Mouse (Mus musculus): ENCODE results near the gene Pknox1. TPM values are rescaled to one million over a fixed set of nuclear protein-coding genes. Genes with fewer than 3 reads are reported as not detected.

Gene Pknox1
- polyA plus RNA-seq, 1 experiment from 2014 or later: 27.8 TPM

GRCm38 (mm10) chr17:31636277-31636941, 71.9 kb downstream of the Pknox1 start:
- H3K27me3 ChIP-seq: peaks cover 23% of the 10 kb centered on the region

GRCm38 (mm10) chr17:31636942-31637811, 72.6 kb downstream of the Pknox1 start, which contains the start of gene Cbs:
Gene Cbs, minus strand, starts transcription at chr17:31637238.
- Histone ChIP-seq H3K9me3 (no peaks in the 10 kb centered on the region), H3K27me3 (peaks cover 23% of the 10 kb centered on the region), H3K4me2 (peak within 1 kb of the TSS; percentile 97), H3K27ac (0 out of 2 replicates have a peak within 1 kb of the TSS, but pooled peaks have one; percentile 48), H3K9ac (peak within 1 kb of the TSS; percentile 68), H3K4me3 (peak within 1 kb of the TSS; percentile 55), H3K36me3 (no peaks in the 10 kb centered on the region), H3K4me1 (peaks cover 16% of the 10 kb centered on the region)
- peak; percentile 82 for ATAC-seq (ENCODE audit: insufficient number of reproducible peaks, insufficient read depth, low FRiP score, low TSS enrichment, low read depth)
- 2% methylated on average over 61 of the region's 61 CpGs for WGBS

More at GRCm38 (mm10) chr17:31636277-31636941, 71.9 kb downstream of the Pknox1 start:
- peak overlapping the region; percentile 55 for H3K4me3 ChIP-seq
- peak overlapping the region; percentile 97 for H3K4me2 ChIP-seq
- 3% methylated on average over 45 of the region's 45 CpGs for WGBS
- no peaks in the 10 kb centered on the region for H3K9me3 ChIP-seq
- ATAC-seq (ENCODE audit: insufficient number of reproducible peaks, insufficient read depth, low FRiP score, low TSS enrichment, low read depth): peak; percentile 27; the same call in 1 of the 2 replicates
- peaks cover 16% of the 10 kb centered on the region for H3K4me1 ChIP-seq
- H3K36me3 ChIP-seq: no peaks in the 10 kb centered on the region
- H3K9ac ChIP-seq: peak overlapping the region; percentile 68
- H3K27ac ChIP-seq: no peak overlapping the region

GRCm38 (mm10) chr17:31637866-31638570, 73.5 kb downstream of the Pknox1 start:
- Histone ChIP-seq H3K27ac (no peak overlapping the region), H3K27me3 (peaks cover 23% of the 10 kb centered on the region), H3K9me3 (no peaks in the 10 kb centered on the region), H3K4me2 (peak overlapping the region; percentile 97), H3K4me1 (peaks cover 16% of the 10 kb centered on the region), H3K4me3 (peak overlapping the region; percentile 55; the same call in 1 of the 2 replicates), H3K36me3 (no peaks in the 10 kb centered on the region), H3K9ac (no peak overlapping the region)
- no peak for ATAC-seq (ENCODE audit: insufficient number of reproducible peaks, insufficient read depth, low FRiP score, low TSS enrichment, low read depth)
- WGBS: 53% methylated on average over 9 of the region's 9 CpGs

DNA sequence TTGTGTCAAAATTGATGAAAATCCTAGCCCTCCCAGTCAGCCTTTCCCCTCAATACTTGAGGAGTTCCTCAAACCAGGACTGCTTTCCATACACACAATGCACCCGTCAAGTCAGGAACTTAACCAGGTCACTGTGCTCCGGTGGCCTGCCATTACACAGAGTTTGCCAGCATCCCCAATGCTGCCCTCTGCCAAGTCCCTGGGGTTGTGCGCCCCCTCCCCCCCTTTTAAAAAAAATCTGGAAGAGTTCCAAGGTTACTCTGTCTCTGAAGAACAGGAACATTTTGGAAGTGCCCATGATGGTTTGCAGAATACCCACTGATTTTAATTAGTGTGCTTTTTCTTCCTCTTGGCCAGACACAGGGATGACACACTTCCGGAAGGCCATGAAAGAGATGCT, 75.1 kb downstream of the Pknox1 start:
- Histone ChIP-seq H3K9ac (no peak overlapping the region), H3K9me3 (no peaks in the 10 kb centered on the region), H3K4me3 (no peak overlapping the region), H3K36me3 (no peaks in the 10 kb centered on the region), H3K4me2 (no peak overlapping the region), H3K27me3 (peaks cover 23% of the 10 kb centered on the region), H3K27ac (no peak overlapping the region), H3K4me1 (peaks cover 16% of the 10 kb centered on the region)
- no peak for ATAC-seq (ENCODE audit: insufficient number of reproducible peaks, insufficient read depth, low FRiP score, low TSS enrichment, low read depth)
- WGBS: 57% methylated on average over 4 of the region's 4 CpGs

DNA sequence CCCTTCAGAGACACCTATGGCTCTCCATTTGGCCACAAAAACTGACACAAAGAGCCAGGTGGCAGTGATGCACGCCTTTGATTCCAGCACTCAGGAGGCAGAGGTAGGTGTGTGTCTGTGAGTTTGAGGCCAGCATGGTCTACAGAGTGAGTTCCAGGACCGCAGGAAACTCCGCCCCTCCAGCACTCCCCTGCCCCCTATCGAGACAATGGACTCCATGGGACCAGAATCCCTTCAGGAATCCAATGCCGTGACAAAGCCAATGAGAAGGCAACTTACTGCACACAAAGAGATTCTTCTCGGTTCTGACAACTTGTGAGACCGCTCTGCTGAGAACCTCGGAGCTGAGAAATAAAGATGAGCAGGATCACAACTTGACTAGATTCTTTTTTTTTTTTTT, 77.8 kb downstream of the Pknox1 start:
- 43% methylated on average over 8 of the region's 8 CpGs for WGBS
- ATAC-seq (ENCODE audit: insufficient number of reproducible peaks, insufficient read depth, low FRiP score, low TSS enrichment, low read depth): no peak

GRCm38 (mm10) chr17:31642913-31643312, 78.4 kb downstream of the Pknox1 start:
- peaks cover 25% of the 10 kb centered on the region for H3K36me3 ChIP-seq
- no peak overlapping the region for H3K4me2 ChIP-seq
- H3K27ac ChIP-seq: no peak overlapping the region
- H3K9ac ChIP-seq: no peak overlapping the region
- no peaks in the 10 kb centered on the region for H3K27me3 ChIP-seq
- H3K4me1 ChIP-seq: no peaks in the 10 kb centered on the region
- WGBS: 77% methylated on average over 4 of the region's 4 CpGs
- H3K4me3 ChIP-seq: no peak overlapping the region
- ATAC-seq (ENCODE audit: insufficient number of reproducible peaks, insufficient read depth, low FRiP score, low TSS enrichment, low read depth): no peak
- H3K9me3 ChIP-seq: no peaks in the 10 kb centered on the region

More for the DNA sequence above, 77.8 kb downstream of the Pknox1 start:
- Histone ChIP-seq H3K27ac (no peak overlapping the region), H3K4me1 (peaks cover 4% of the 10 kb centered on the region; the same call in 1 of the 2 replicates), H3K4me2 (no peak overlapping the region), H3K27me3 (no peaks in the 10 kb centered on the region), H3K4me3 (no peak overlapping the region), H3K9me3 (no peaks in the 10 kb centered on the region), H3K9ac (no peak overlapping the region), H3K36me3 (peaks cover 19% of the 10 kb centered on the region)

- WGBS: 91% methylated on average over 5 of the region's 5 CpGs
Observed at GRCm38 (mm10) chr17:31646199-31647002, 81.9 kb downstream of the Pknox1 start.

GRCm38 (mm10) chr17:31652152-31652551, 87.6 kb downstream of the Pknox1 start:
- Histone ChIP-seq H3K4me2 (no peak overlapping the region), H3K27me3 (no peaks in the 10 kb centered on the region), H3K4me1 (peaks cover 16% of the 10 kb centered on the region), H3K27ac (no peak overlapping the region), H3K36me3 (peaks cover 85% of the 10 kb centered on the region), H3K9ac (no peak overlapping the region), H3K9me3 (no peaks in the 10 kb centered on the region), H3K4me3 (no peak overlapping the region)
- 91% methylated on average over 14 of the region's 14 CpGs for WGBS
- no peak for ATAC-seq (ENCODE audit: insufficient number of reproducible peaks, insufficient read depth, low FRiP score, low TSS enrichment, low read depth)

More at GRCm38 (mm10) chr17:31646199-31647002, 81.9 kb downstream of the Pknox1 start:
- no peaks in the 10 kb centered on the region for H3K27me3 ChIP-seq
- ATAC-seq (ENCODE audit: insufficient number of reproducible peaks, insufficient read depth, low FRiP score, low TSS enrichment, low read depth): peak; percentile 48; the same call in 1 of the 2 replicates
- H3K4me2 ChIP-seq: no peak overlapping the region
- H3K9me3 ChIP-seq: no peaks in the 10 kb centered on the region
- H3K4me3 ChIP-seq: no peak overlapping the region
- H3K36me3 ChIP-seq: peaks cover 60% of the 10 kb centered on the region
- H3K9ac ChIP-seq: no peak overlapping the region
- H3K27ac ChIP-seq: no peak overlapping the region
- no peaks in the 10 kb centered on the region for H3K4me1 ChIP-seq

- peaks cover 74% of the 10 kb centered on the region for H3K36me3 ChIP-seq
Observed at GRCm38 (mm10) chr17:31653277-31653676, 88.7 kb downstream of the Pknox1 start.

DNA sequence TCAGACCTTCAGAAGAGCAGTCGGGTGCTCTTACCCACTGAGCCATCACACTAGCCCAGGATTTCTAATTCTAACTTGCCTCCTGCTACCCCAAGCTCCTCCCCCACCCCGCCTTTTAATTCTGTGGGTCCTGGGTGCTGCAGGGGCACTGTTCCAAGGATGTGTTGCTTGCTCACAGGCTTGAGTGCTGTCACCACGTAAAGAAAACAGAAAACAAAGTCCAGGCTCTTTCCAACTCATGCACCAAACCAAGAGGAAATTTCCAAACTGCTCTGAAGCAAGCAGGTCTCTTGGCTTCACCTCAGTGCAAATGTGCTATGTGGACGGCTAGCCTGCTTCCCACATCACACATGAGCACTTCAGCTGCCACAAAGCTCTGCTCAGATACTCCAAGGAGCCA, 90.8 kb downstream of the Pknox1 start:
- no peaks in the 10 kb centered on the region for H3K27me3 ChIP-seq
- H3K36me3 ChIP-seq: peaks cover 53% of the 10 kb centered on the region
- no peaks in the 10 kb centered on the region for H3K9me3 ChIP-seq
- peaks cover 26% of the 10 kb centered on the region for H3K4me1 ChIP-seq
- H3K9ac ChIP-seq: peak overlapping the region; percentile 46; the same call in 1 of the 2 replicates
- no peak overlapping the region for H3K4me3 ChIP-seq
- no peak for ATAC-seq (ENCODE audit: insufficient number of reproducible peaks, insufficient read depth, low FRiP score, low TSS enrichment, low read depth)
- H3K4me2 ChIP-seq: no peak overlapping the region
- H3K27ac ChIP-seq: no peak overlapping the region
- 78% methylated on average over 4 of the region's 4 CpGs for WGBS

More at GRCm38 (mm10) chr17:31653277-31653676, 88.7 kb downstream of the Pknox1 start:
- Histone ChIP-seq H3K4me2 (no peak overlapping the region), H3K9ac (no peak overlapping the region), H3K27me3 (no peaks in the 10 kb centered on the region), H3K27ac (no peak overlapping the region), H3K4me1 (peaks cover 21% of the 10 kb centered on the region), H3K9me3 (no peaks in the 10 kb centered on the region), H3K4me3 (no peak overlapping the region)
- WGBS: 83% methylated on average over 6 of the region's 6 CpGs
- no peak for ATAC-seq (ENCODE audit: insufficient number of reproducible peaks, insufficient read depth, low FRiP score, low TSS enrichment, low read depth)

Measured in embryonic facial prominence, embryonic 13.5 days (tissue).